Mouse (Mus musculus): ENCODE measurements around the gene Clec4g. TPM values are rescaled to one million over a fixed set of nuclear protein-coding genes. Genes with fewer than 3 reads are reported as not detected.

Clec4g gene
- polyA plus RNA-seq, 1 experiment from 2014 or later: not detected

DNA sequence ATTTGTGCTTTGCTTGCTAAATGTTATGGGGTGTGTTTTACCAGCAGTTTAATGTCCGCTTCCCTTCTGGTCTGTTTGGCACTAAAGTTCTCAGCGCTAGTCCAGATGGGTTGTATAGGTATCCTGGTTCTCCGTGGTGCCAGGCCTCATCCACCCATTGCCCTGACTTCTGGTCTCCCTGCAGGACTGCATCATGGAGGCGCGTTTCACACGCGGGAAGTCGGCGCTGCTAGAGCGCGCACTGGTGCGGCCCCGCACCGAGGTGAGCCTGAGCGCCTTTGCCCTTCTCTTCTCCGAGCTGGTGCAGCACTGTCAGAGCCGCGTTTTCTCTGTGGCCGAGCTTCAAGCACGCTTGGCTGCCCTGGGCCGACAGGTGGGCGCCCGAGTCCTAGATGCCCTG, 41.6 kb downstream of the Clec4g start:
- Histone ChIP-seq H3K4me2 (no peak overlapping the region), H3K27ac (replicated peaks) (no peak overlapping the region), H3K4me1 (peaks cover 32% of the 10 kb centered on the region), H3K4me3 (replicated peaks) (no peak overlapping the region), H3K36me3 (peaks cover 37% of the 10 kb centered on the region), H3K27me3 (replicated peaks) (no peaks in the 10 kb centered on the region), H3K9me3 (replicated peaks) (no peaks in the 10 kb centered on the region), H3K9ac (replicated peaks) (no peak overlapping the region)
- 96% methylated on average over 23 of the region's 23 CpGs for WGBS
- no peak for ATAC-seq (ENCODE audit: low FRiP score)

DNA sequence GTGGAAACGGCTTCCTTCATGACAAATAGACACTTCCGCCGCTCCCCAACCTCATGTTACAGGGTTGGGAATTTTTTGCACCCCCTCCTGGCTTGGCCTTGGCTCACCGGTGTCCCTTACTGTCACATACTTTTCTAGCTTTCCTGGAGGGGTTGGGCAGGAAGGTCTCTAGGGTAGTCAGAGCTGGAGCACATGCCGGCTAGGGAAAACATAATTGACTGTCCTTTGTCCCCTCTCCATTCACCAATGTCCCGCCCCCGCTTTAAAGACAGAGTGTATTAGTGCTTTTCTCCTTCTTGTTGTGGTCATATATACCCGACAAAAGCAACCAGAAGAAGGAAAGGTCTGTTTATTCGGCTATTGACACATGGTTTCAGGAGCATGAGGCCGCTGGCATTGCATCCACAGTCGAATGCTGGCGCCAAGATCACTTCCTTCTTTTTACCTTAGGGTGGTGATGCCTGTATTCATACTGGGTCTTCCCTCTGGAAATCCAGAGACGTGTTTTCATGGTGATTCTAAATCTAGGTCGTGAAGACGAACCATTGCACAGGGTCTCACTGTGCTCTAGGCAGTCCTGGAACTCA, 43.4 kb downstream of the Clec4g start:
- H3K4me3 ChIP-seq (replicated peaks): peak overlapping the region; percentile 91
- peak overlapping the region; percentile 86 for H3K4me2 ChIP-seq
- ATAC-seq (ENCODE audit: low FRiP score): peak; percentile 6
- H3K36me3 ChIP-seq: peaks cover 35% of the 10 kb centered on the region
- H3K9me3 ChIP-seq (replicated peaks): no peaks in the 10 kb centered on the region
- peaks cover 38% of the 10 kb centered on the region for H3K4me1 ChIP-seq
- H3K9ac ChIP-seq (replicated peaks): peak overlapping the region; percentile 98
- H3K27ac ChIP-seq (replicated peaks): peak overlapping the region; percentile 89
- 5% methylated on average over 15 of the region's 15 CpGs for WGBS
- no peaks in the 10 kb centered on the region for H3K27me3 ChIP-seq (replicated peaks)

DNA sequence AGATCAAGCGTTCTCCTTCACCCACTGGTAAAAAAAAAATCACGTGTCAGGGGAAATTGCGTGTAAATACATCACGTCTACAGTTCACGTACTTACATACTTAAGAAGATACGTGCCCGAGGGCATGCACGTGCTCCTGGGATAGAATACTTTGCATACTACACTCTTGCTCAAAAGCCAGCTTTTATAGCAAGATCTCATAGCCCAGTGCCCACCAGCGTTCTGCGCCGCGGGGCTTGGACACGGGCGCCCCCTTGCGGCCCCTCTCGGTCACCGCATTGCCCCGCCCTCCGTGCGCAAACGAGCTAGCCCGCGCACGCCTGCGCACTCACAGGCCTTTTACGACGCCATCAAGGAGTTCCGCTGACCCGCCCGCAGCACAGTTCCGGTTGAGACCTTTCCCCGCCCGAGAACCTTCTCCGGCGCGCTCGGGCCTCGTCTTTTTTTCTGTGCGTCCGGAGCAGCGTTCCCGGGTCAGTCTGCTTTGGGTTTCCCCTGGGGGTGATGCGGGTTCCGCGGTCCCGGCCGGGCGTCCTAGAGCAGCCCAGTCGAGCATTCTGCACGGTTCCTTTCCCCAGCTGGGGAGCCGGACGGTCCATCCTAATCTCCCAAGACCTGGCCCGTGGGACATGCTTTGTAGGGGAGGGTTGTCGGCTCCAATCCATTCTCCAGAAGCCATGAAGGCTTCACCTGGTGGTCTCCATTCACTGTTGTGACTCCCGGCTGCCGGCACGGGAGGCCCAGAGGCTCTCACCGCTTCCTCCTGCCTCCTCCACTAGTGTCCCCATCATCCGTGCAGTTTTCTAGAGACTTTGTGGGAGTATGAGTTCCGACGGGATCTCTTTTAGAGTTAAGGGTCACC, 44.1 kb downstream of the Clec4g start, which contains the start of gene Trappc5:
Gene Trappc5 (plus strand): TSS at position 169 of the 862 bp plus-strand sequence.
- peak within 1 kb of the TSS; percentile 89 for H3K27ac ChIP-seq (replicated peaks)
- ATAC-seq (ENCODE audit: low FRiP score): peak; percentile 83
- peak within 1 kb of the TSS; percentile 98 for H3K9ac ChIP-seq (replicated peaks)
- H3K4me3 ChIP-seq (replicated peaks): peak within 1 kb of the TSS; percentile 91
- no peaks in the 10 kb centered on the region for H3K27me3 ChIP-seq (replicated peaks)
- WGBS: under 1% methylated on average over 61 of the region's 61 CpGs
- no peaks in the 10 kb centered on the region for H3K9me3 ChIP-seq (replicated peaks)
- peaks cover 29% of the 10 kb centered on the region for H3K36me3 ChIP-seq
- H3K4me1 ChIP-seq: peaks cover 41% of the 10 kb centered on the region
- peak within 1 kb of the TSS; percentile 86 for H3K4me2 ChIP-seq

DNA sequence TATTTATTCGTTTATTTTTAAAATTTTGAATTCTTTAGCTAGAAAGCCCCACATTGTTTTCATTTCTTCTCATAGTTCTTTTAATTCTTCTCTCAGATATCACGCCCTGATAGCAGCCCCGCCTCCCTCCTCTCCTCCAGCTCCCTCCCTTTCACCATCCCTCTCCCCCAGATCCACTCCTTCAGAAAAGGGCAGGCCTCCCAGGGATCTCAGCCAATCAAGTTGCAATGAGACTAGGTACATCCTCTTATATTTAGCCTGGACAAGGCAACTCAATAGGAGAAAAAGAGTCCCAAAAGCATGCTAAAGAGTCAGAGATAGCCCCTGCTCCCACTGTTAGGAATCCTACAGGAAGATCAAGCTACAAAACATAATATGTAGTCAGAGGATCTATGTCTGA, 45.8 kb downstream of the Clec4g start:
- H3K4me2 ChIP-seq: no peak overlapping the region
- peaks cover 12% of the 10 kb centered on the region for H3K36me3 ChIP-seq
- WGBS: 69% methylated on average over 3 of the region's 3 CpGs
- no peak for ATAC-seq (ENCODE audit: low FRiP score)
- no peak overlapping the region for H3K27ac ChIP-seq (replicated peaks)
- H3K27me3 ChIP-seq (replicated peaks): no peaks in the 10 kb centered on the region
- no peaks in the 10 kb centered on the region for H3K9me3 ChIP-seq (replicated peaks)
- H3K9ac ChIP-seq (replicated peaks): no peak overlapping the region
- H3K4me3 ChIP-seq (replicated peaks): no peak overlapping the region
- peaks cover 36% of the 10 kb centered on the region for H3K4me1 ChIP-seq

DNA sequence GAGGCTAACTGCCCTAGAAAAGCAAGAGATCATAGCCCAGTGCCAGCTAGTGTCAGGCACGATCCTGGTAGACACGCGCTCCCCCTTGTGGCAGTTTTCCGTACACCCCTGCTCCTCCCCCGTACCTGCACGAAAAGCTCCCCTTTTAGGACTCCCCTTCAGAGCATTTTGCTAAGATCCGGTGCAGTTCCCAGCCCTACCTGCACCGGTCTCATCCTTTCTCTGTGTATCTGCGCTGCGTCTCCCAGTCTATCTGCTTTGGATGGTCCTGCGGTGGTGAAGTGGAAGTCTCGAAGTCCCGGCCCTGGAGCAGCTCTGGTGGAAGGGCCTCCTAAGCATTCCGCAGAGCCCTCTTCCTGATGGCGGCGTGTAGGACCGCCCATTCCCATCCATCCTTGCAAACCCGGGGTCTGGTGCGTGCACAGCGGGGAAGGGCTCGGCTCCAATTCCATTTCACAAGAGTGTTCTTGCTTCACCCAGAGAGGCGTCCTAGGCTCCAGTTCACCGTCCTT, 48.4 kb downstream of the Clec4g start, which contains the start of gene Fcor:
Gene Fcor (minus strand): TSS at position 383 of the 512 bp plus-strand sequence.
- peaks cover 19% of the 10 kb centered on the region for H3K4me1 ChIP-seq
- H3K4me3 ChIP-seq (replicated peaks): peak within 1 kb of the TSS; percentile 52
- H3K36me3 ChIP-seq: no peaks in the 10 kb centered on the region
- peak within 1 kb of the TSS; percentile 56 for H3K9ac ChIP-seq (replicated peaks)
- peak; percentile 88 for ATAC-seq (ENCODE audit: low FRiP score)
- H3K4me2 ChIP-seq: peak within 1 kb of the TSS; percentile 73
- H3K27ac ChIP-seq (replicated peaks): peak within 1 kb of the TSS; percentile 82
- WGBS: under 1% methylated on average over 23 of the region's 23 CpGs
- H3K27me3 ChIP-seq (replicated peaks): no peaks in the 10 kb centered on the region
- H3K9me3 ChIP-seq (replicated peaks): no peaks in the 10 kb centered on the region

DNA sequence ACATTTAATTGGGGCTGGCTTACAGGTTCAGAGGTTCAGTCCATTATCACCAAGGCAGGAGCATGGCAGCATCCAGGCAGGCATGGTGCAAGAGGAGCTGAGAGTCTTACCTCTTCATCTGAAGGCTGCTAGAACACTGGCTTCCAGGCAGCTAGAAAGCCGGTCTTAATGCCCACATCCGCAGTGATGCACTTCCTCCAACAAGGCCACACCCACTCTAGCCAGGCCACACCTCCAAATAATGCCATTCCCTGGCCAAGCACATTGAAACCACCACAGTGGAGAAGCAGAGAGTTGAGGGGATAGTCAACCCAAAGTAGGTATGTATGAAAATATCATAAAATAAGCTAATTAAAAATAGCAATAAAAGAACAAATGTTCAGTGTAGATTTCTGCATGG, 50.1 kb downstream of the Clec4g start:
- Histone ChIP-seq H3K4me3 (replicated peaks) (no peak overlapping the region), H3K4me1 (peaks cover 14% of the 10 kb centered on the region), H3K4me2 (no peak overlapping the region), H3K36me3 (no peaks in the 10 kb centered on the region), H3K27ac (replicated peaks) (no peak overlapping the region), H3K27me3 (replicated peaks) (no peaks in the 10 kb centered on the region), H3K9ac (replicated peaks) (no peak overlapping the region), H3K9me3 (replicated peaks) (no peaks in the 10 kb centered on the region)
- no peak for ATAC-seq (ENCODE audit: low FRiP score)
- 82% methylated on average over 2 of the region's 2 CpGs for WGBS

DNA sequence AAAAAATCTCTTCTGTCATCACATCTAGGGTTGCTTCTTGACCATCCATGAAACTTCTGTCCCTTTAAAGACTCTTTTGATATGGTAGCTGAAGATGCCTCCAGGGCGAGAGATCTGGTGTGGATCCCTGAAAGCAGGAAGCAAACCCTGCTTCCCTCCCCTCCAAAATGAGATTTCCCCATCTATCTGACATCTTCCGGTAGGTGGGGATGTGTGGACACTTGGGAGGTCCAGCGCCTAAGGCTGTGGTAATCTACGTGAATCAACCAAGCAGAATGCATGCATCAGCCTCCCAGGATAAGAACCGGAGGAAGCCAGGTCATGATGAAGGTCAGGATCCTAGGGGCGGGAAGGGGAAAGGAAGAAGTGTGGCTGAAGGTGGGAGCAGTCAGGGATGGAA, 54.9 kb downstream of the Clec4g start, which contains the start of gene Mcemp1:
Gene Mcemp1 (plus strand): TSS at position 248 of the 400 bp plus-strand sequence.
- no peaks in the 10 kb centered on the region for H3K36me3 ChIP-seq
- no peak within 1 kb of the TSS for H3K4me3 ChIP-seq (replicated peaks)
- no peaks in the 10 kb centered on the region for H3K27me3 ChIP-seq (replicated peaks)
- no peaks in the 10 kb centered on the region for H3K4me1 ChIP-seq
- no peak within 1 kb of the TSS for H3K4me2 ChIP-seq
- H3K9ac ChIP-seq (replicated peaks): no peak within 1 kb of the TSS
- no peaks in the 10 kb centered on the region for H3K9me3 ChIP-seq (replicated peaks)
- H3K27ac ChIP-seq (replicated peaks): no peak within 1 kb of the TSS
- WGBS: 85% methylated on average over 6 of the region's 6 CpGs
- no peak for ATAC-seq (ENCODE audit: low FRiP score)

DNA sequence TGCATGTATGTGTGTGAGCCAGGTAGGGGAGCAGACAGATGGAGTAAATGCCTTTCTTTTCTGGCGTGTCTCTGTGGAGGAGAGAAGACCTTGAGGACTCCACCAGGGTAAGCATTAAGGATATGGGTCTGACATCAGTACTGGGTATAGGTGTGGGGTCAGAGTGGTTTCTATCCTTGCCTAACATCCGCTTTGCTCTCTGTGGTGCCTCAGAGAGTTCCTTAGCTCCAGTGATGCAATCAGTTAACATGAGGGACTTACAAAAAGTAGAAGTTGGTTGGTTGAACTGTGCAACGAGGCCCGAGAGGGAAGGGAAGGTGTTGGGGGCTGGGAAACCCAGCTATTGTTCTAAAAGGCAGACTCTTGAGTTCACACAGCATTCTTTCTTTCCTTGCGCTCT, 56.0 kb downstream of the Clec4g start:
- no peak overlapping the region for H3K27ac ChIP-seq (replicated peaks)
- H3K4me1 ChIP-seq: no peaks in the 10 kb centered on the region
- no peak for ATAC-seq (ENCODE audit: low FRiP score)
- H3K9me3 ChIP-seq (replicated peaks): no peaks in the 10 kb centered on the region
- no peak overlapping the region for H3K9ac ChIP-seq (replicated peaks)
- no peaks in the 10 kb centered on the region for H3K36me3 ChIP-seq
- no peaks in the 10 kb centered on the region for H3K27me3 ChIP-seq (replicated peaks)
- H3K4me3 ChIP-seq (replicated peaks): no peak overlapping the region
- 71% methylated on average over 5 of the region's 5 CpGs for WGBS
- H3K4me2 ChIP-seq: no peak overlapping the region

DNA sequence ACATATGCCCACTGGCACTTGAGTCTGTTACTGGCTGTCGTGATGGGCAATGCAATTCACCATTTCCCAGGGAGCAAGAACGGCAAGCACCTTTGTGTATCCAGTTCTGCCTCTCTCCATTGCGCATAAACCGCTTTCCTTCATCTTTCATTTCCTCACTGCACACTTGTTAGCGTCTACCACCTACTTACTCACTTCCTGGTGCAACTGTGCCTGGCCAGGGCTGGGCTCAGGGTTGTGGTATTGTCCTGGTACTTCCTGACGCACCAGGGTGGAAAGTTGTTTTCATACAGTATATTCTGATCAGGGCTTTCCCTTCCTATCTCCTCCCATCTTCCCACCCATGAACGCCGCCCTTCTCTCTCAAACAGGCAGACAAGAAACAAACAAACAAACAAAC, 59.6 kb downstream of the Clec4g start:
- Histone ChIP-seq H3K9me3 (replicated peaks) (no peaks in the 10 kb centered on the region), H3K4me3 (replicated peaks) (no peak overlapping the region), H3K27ac (replicated peaks) (no peak overlapping the region), H3K4me2 (no peak overlapping the region), H3K9ac (replicated peaks) (no peak overlapping the region), H3K4me1 (peaks cover 9% of the 10 kb centered on the region; the same call in 1 of the 2 replicates), H3K27me3 (replicated peaks) (no peaks in the 10 kb centered on the region), H3K36me3 (no peaks in the 10 kb centered on the region)
- no peak for ATAC-seq (ENCODE audit: low FRiP score)
- 83% methylated on average over 8 of the region's 8 CpGs for WGBS
